Mouse (Mus musculus): ENCODE measurements around the gene Men1. TPM values are rescaled to one million over a fixed set of nuclear protein-coding genes. Genes with fewer than 3 reads are reported as not detected.

Gene Men1
- polyA plus RNA-seq, 1 experiment from 2014 or later, result 70.2 TPM

- peaks cover 17% of the 10 kb centered on the region for H3K4me1 ChIP-seq
- H3K4me3 ChIP-seq (replicated peaks), result peak overlapping the region; percentile 35
- no peak overlapping the region for H3K27ac ChIP-seq
- H3K9me3 ChIP-seq, result no peaks in the 10 kb centered on the region
- peak; percentile 19; the same call in 1 of the 2 replicates for ATAC-seq (ENCODE audit: insufficient read depth, low FRiP score, low read depth)
- peak overlapping the region; percentile 54 for H3K4me2 ChIP-seq
- H3K36me3 ChIP-seq, result no peaks in the 10 kb centered on the region
- no peak overlapping the region for H3K9ac ChIP-seq
- no peaks in the 10 kb centered on the region for H3K27me3 ChIP-seq (replicated peaks)
- WGBS, result 11% methylated on average over 16 of the region's 16 CpGs
Observed at GRCm38 (mm10) chr19:6389803-6390202, 55.0 kb downstream of the Men1 start.

- Histone ChIP-seq H3K4me2 (peak overlapping the region; percentile 54), H3K27ac (no peak overlapping the region), H3K4me1 (peaks cover 12% of the 10 kb centered on the region), H3K9ac (no peak overlapping the region), H3K4me3 (replicated peaks) (peak overlapping the region; percentile 35; the same call in 1 of the 2 replicates), H3K36me3 (no peaks in the 10 kb centered on the region), H3K9me3 (no peaks in the 10 kb centered on the region), H3K27me3 (replicated peaks) (no peaks in the 10 kb centered on the region)
- no peak for ATAC-seq (ENCODE audit: insufficient read depth, low FRiP score, low read depth)
- 49% methylated on average over 6 of the region's 6 CpGs for WGBS
Observed at GRCm38 (mm10) chr19:6390251-6390650, 55.5 kb downstream of the Men1 start.

Small RNA genes lying within 50 kb of the gene (microRNA-seq; reads per million reads assigned to microRNA genes)
- gene Mir6989, result not detected

Other genes with a start within 250 kb of the Men1 start
- gene Cdca5, start 250.0 kb upstream of the Men1 start, polyA plus RNA-seq (2015; fragmentation: Nextera tagmentation; extraction: Ambion mirVana), result 29.9 and 32.7 TPM in 2 replicates
- 0.28 TPM in 1 of 2 replicates, not detected in the other for gene AC131692.1, start 240.6 kb upstream of the Men1 start, polyA plus RNA-seq (2015; fragmentation: Nextera tagmentation; extraction: Ambion mirVana)
- gene Naaladl1, start 229.2 kb upstream of the Men1 start, polyA plus RNA-seq (2015; fragmentation: Nextera tagmentation; extraction: Ambion mirVana), result 3.0 and 5.9 TPM in 2 replicates
- 40.7 and 46.1 TPM in 2 replicates for gene Sac3d1, start 216.3 kb upstream of the Men1 start, polyA plus RNA-seq (2015; fragmentation: Nextera tagmentation; extraction: Ambion mirVana)
- 29.2 and 29.9 TPM in 2 replicates for gene Snx15, start 206.7 kb upstream of the Men1 start, polyA plus RNA-seq (2015; fragmentation: Nextera tagmentation; extraction: Ambion mirVana)
- gene Batf2, start 194.0 kb upstream of the Men1 start, polyA plus RNA-seq (2015; fragmentation: Nextera tagmentation; extraction: Ambion mirVana), result 0.34 and 0.55 TPM in 2 replicates
- 101 and 102 TPM in 2 replicates for gene Arl2, start 193.4 kb upstream of the Men1 start, polyA plus RNA-seq (2015; fragmentation: Nextera tagmentation; extraction: Ambion mirVana)
- not detected in 2 replicates for gene Majin, start 150.6 kb upstream of the Men1 start, polyA plus RNA-seq (2015; fragmentation: Nextera tagmentation; extraction: Ambion mirVana)
- 0.62 TPM in 2 replicates for gene Gpha2, start 108.6 kb upstream of the Men1 start, polyA plus RNA-seq (2015; fragmentation: Nextera tagmentation; extraction: Ambion mirVana)
- 20.5 and 23.7 TPM in 2 replicates for gene Ppp2r5b, start 99.1 kb upstream of the Men1 start, polyA plus RNA-seq (2015; fragmentation: Nextera tagmentation; extraction: Ambion mirVana)
- 7.6 and 10.6 TPM in 2 replicates for gene Atg2a, start 93.3 kb upstream of the Men1 start, polyA plus RNA-seq (2015; fragmentation: Nextera tagmentation; extraction: Ambion mirVana)
- gene Ehd1, start 58.3 kb upstream of the Men1 start, polyA plus RNA-seq (2015; fragmentation: Nextera tagmentation; extraction: Ambion mirVana), result 67.3 and 73.4 TPM in 2 replicates
- gene Cdc42bpg, start 28.5 kb upstream of the Men1 start, polyA plus RNA-seq (2015; fragmentation: Nextera tagmentation; extraction: Ambion mirVana), result 1.3 and 1.5 TPM in 2 replicates
- gene Map4k2, start 6.2 kb downstream of the Men1 start, polyA plus RNA-seq (2015; fragmentation: Nextera tagmentation; extraction: Ambion mirVana), result 11.4 and 13.8 TPM in 2 replicates
- gene Sf1, start 28.7 kb downstream of the Men1 start, polyA plus RNA-seq (2015; fragmentation: Nextera tagmentation; extraction: Ambion mirVana), result 104 and 127 TPM in 2 replicates
- gene Pygm, start 49.4 kb downstream of the Men1 start, polyA plus RNA-seq (2015; fragmentation: Nextera tagmentation; extraction: Ambion mirVana), result 10.3 and 12.8 TPM in 2 replicates
- gene Rasgrp2, start 64.4 kb downstream of the Men1 start, polyA plus RNA-seq (2015; fragmentation: Nextera tagmentation; extraction: Ambion mirVana), result 55.8 and 57.6 TPM in 2 replicates
- gene Nrxn2, start 83.8 kb downstream of the Men1 start, polyA plus RNA-seq (2015; fragmentation: Nextera tagmentation; extraction: Ambion mirVana), result 1.4 and 2.7 TPM in 2 replicates
- gene Slc22a12, start 208.1 kb downstream of the Men1 start, polyA plus RNA-seq (2015; fragmentation: Nextera tagmentation; extraction: Ambion mirVana), result not detected in 2 replicates

Data from stomach, embryonic 15.5 days (tissue).